ENCODE assay signal across 8 mouse cellular contexts in the genomic region with DNA sequence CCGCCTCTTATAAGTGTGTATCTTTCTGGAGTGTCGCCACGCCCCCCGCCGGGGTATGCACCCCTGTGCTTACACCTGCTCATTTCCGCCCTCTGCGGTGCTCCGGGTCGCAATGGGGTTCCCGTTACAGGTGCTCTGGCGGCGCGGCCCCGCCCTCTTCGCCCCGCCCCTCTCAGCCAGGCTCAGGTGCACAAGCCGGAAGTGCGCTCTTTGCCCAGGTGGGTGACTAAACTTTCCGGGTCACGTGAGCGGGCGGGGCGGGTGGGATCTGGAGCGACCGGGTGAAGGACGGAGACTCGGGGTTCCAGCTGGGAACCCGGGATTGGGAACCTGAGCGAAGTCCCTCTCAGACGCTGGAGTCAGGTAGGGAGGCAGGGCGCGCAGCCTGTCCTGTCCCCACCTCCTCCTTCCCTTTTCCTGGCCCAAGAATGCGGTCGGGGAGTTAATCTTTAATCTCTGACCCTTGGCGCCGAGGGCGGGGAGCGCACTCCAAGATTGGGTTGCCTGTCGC. TPM values are rescaled to one million over a fixed set of nuclear protein-coding genes. Genes with fewer than 3 reads are reported as not detected.
DNase-seq lines count a peak whose midpoint lies in the region; ATAC-seq and TF ChIP-seq lines count a peak whose summit lies in the region.

No protein-coding gene starts in this region.

- TF ChIP-seq CTCF in intestine, postnatal 0 days (IDR thresholded peaks at IDR 0.05; ENCODE audit: low read depth) = 0 out of 2 replicates have a peak, but pooled peaks have one; percentile 12
- no peak for TF ChIP-seq CTCF in small intestine, adult 2 months (IDR thresholded peaks at IDR 0.05; ENCODE audit: extremely low read depth, insufficient read length, insufficient replicate concordance, low read depth, low read length)

- peak overlapping the region; percentile 42 for H3K4me3 ChIP-seq in heart, embryonic 12.5 days
- H3K4me3 ChIP-seq in intestine, postnatal 0 days (ENCODE audit: low read depth, low read length) = peak overlapping the region; percentile 63
- H3K4me3 ChIP-seq in liver, embryonic 16.5 days (ENCODE audit: low read depth, low read length) = peak overlapping the region; percentile 57
- H3K4me3 ChIP-seq in small intestine, adult 2 months (ENCODE audit: low read depth, low read length) = peak overlapping the region; percentile 72

- peak overlapping the region; percentile 3; the same call in 1 of the 2 replicates for H3K9ac ChIP-seq in heart, embryonic 12.5 days
- peak overlapping the region; percentile 73 for H3K9ac ChIP-seq in intestine, postnatal 0 days (ENCODE audit: low read depth, low read length)
- H3K9ac ChIP-seq in liver, embryonic 16.5 days (ENCODE audit: low read depth, low read length) = no peak overlapping the region; the same call in 1 of the 2 replicates

- no peak for DNase-seq in heart, postnatal 36 days
- peak; percentile 50 to 68 for DNase-seq in cerebellum, postnatal 25 days
- DNase-seq in right cerebral cortex, postnatal 4 days = no peak
- no peak for DNase-seq in layer of hippocampus, postnatal 36 days

- ATAC-seq in heart, embryonic 12.5 days (ENCODE audit: insufficient number of reproducible peaks, low FRiP score) = no peak
- peak; percentile 80 for ATAC-seq in intestine, postnatal 0 days
- ATAC-seq in liver, embryonic 16.5 days (ENCODE audit: low read depth) = peak; percentile 12

- H3K9me3 ChIP-seq in heart, embryonic 12.5 days (replicated peaks) = no peaks in the 10 kb centered on the region
- no peaks in the 10 kb centered on the region for H3K9me3 ChIP-seq in intestine, postnatal 0 days (ENCODE audit: control insufficient read depth)
- H3K9me3 ChIP-seq in liver, embryonic 16.5 days (replicated peaks; ENCODE audit: control insufficient read depth, low read length) = no peaks in the 10 kb centered on the region

- H3K4me2 ChIP-seq in heart, embryonic 12.5 days = peak overlapping the region; percentile 69
- H3K4me2 ChIP-seq in intestine, postnatal 0 days (replicated peaks; ENCODE audit: low read depth) = peak overlapping the region; percentile 98
- peak overlapping the region; percentile 51 for H3K4me2 ChIP-seq in liver, embryonic 16.5 days (ENCODE audit: low read depth, low read length)

- TF ChIP-seq POLR2A in small intestine, adult 2 months (IDR thresholded peaks at IDR 0.05; ENCODE audit: low read depth, low read length) = peak; percentile 67; the same call in 1 of the 2 replicates

- intact Hi-C loops in heart, postnatal 36 days (cut with DNase I) = loop anchor here (10.0 kb wide), 1 partner anchor 273 kb away; no protein-coding TSS in a partner anchor

- peaks cover 57% of the 10 kb centered on the region for H3K27me3 ChIP-seq in heart, embryonic 12.5 days (replicated peaks)
- peaks cover 8% of the 10 kb centered on the region; the same call in 1 of the 2 replicates for H3K27me3 ChIP-seq in intestine, postnatal 0 days (replicated peaks; ENCODE audit: control insufficient read depth, insufficient read depth, low read length)
- peaks cover 45% of the 10 kb centered on the region for H3K27me3 ChIP-seq in liver, embryonic 16.5 days (ENCODE audit: control insufficient read depth, insufficient read depth, low read depth, low read length)
- no peaks in the 10 kb centered on the region for H3K27me3 ChIP-seq in small intestine, adult 2 months (ENCODE audit: control insufficient read depth, insufficient read depth, low read length)

- H3K4me1 ChIP-seq in heart, embryonic 12.5 days (replicated peaks) = peaks cover 30% of the 10 kb centered on the region
- peaks cover 12% of the 10 kb centered on the region; the same call in 1 of the 2 replicates for H3K4me1 ChIP-seq in intestine, postnatal 0 days (replicated peaks; ENCODE audit: control insufficient read depth, insufficient read depth, low read length)
- peaks cover 24% of the 10 kb centered on the region for H3K4me1 ChIP-seq in liver, embryonic 16.5 days (ENCODE audit: control insufficient read depth, low read depth, low read length)
- H3K4me1 ChIP-seq in small intestine, adult 2 months (ENCODE audit: control insufficient read depth, insufficient read depth, insufficient read length, low read length) = peaks cover 13% of the 10 kb centered on the region; the same call in 1 of the 2 replicates

- WGBS in heart, embryonic 12.5 days = 2% methylated on average over 37 of the region's 39 CpGs
- 1% methylated on average over 38 of the region's 39 CpGs for WGBS in intestine, postnatal 0 days
- WGBS in liver, embryonic 16.5 days (ENCODE audit: insufficient replicate concordance) = 1% methylated on average over 39 of the region's 39 CpGs
- 2% methylated on average over 39 of the region's 39 CpGs for WGBS in small intestine, adult 2 months

- 0 out of 2 replicates have a peak, but pooled peaks cover 2% of the 10 kb centered on the region for H3K36me3 ChIP-seq in heart, embryonic 12.5 days
- H3K36me3 ChIP-seq in intestine, postnatal 0 days (ENCODE audit: control insufficient read depth, insufficient read depth) = peaks cover 19% of the 10 kb centered on the region; the same call in 1 of the 2 replicates
- H3K36me3 ChIP-seq in liver, embryonic 16.5 days (ENCODE audit: control insufficient read depth, insufficient read depth) = no peaks in the 10 kb centered on the region
- H3K36me3 ChIP-seq in small intestine, adult 2 months (ENCODE audit: control insufficient read depth, insufficient read depth, low read length) = peaks cover 21% of the 10 kb centered on the region

- no peak overlapping the region for H3K27ac ChIP-seq in heart, embryonic 12.5 days (ENCODE audit: poor library complexity, severe bottlenecking)
- peak overlapping the region; percentile 98 for H3K27ac ChIP-seq in intestine, postnatal 0 days (ENCODE audit: low read depth, low read length)
- H3K27ac ChIP-seq in liver, embryonic 16.5 days (ENCODE audit: low read length) = peak overlapping the region; percentile 48; the same call in 1 of the 2 replicates
- peak overlapping the region; percentile 98 for H3K27ac ChIP-seq in small intestine, adult 2 months (ENCODE audit: insufficient read depth, low read depth, low read length)

RNA-seq across cellular contexts. Expression of a gene that starts 2.4 kb away (rescaled TPM):
- polyA plus RNA-seq in heart, embryonic 12.5 days (2016; fragmentation: Nextera tagmentation; extraction: Ambion mirVana) = 15.5 and 17.2 TPM in 2 replicates
- total RNA-seq in heart, postnatal 36 days (2021) = 10 to 100 TPM; 58.1 to 69.8 TPM
- 4.8 and 5.1 TPM in 2 replicates for polyA plus RNA-seq in intestine, postnatal 0 days (2015; fragmentation: Nextera tagmentation; extraction: Ambion mirVana)
- 4.4 and 7.0 TPM in 2 replicates for polyA plus RNA-seq in liver, embryonic 16.5 days (2015; fragmentation: Nextera tagmentation; extraction: Ambion mirVana)
- polyA plus RNA-seq in small intestine, adult 2 months (2012; rRNA removed) = 13.3 and 14.3 TPM in 2 replicates
- total RNA-seq in layer of hippocampus, postnatal 36 days (2021) = 100 to 1,000 TPM; 363 to 374 TPM

RNA-seq across cellular contexts. Expression of a gene that starts 3.2 kb away (rescaled TPM):
- polyA plus RNA-seq in heart, embryonic 12.5 days (2016; fragmentation: Nextera tagmentation; extraction: Ambion mirVana) = 0.27 and 0.94 TPM in 2 replicates
- under 1 TPM in 1 of 2 experiments, not detected in 1; 0.35 TPM for total RNA-seq in heart, postnatal 36 days (2021)
- 121 and 130 TPM in 2 replicates for polyA plus RNA-seq in intestine, postnatal 0 days (2015; fragmentation: Nextera tagmentation; extraction: Ambion mirVana)
- 12.1 and 13.1 TPM in 2 replicates for polyA plus RNA-seq in liver, embryonic 16.5 days (2015; fragmentation: Nextera tagmentation; extraction: Ambion mirVana)
- 184 and 395 TPM in 2 replicates for polyA plus RNA-seq in small intestine, adult 2 months (2012; rRNA removed)
- under 1 TPM; 0.47 to 0.63 TPM for total RNA-seq in layer of hippocampus, postnatal 36 days (2021)

RNA-seq across cellular contexts. Expression of a gene that starts 16.2 kb away (rescaled TPM):
- polyA plus RNA-seq in heart, embryonic 12.5 days (2016; fragmentation: Nextera tagmentation; extraction: Ambion mirVana) = 0.66 and 1.4 TPM in 2 replicates
- 1 to 10 TPM; 1.4 to 2.0 TPM for total RNA-seq in heart, postnatal 36 days (2021)
- 5.2 and 5.3 TPM in 2 replicates for polyA plus RNA-seq in intestine, postnatal 0 days (2015; fragmentation: Nextera tagmentation; extraction: Ambion mirVana)
- polyA plus RNA-seq in liver, embryonic 16.5 days (2015; fragmentation: Nextera tagmentation; extraction: Ambion mirVana) = 4.0 and 4.3 TPM in 2 replicates
- 9.1 and 13.6 TPM in 2 replicates for polyA plus RNA-seq in small intestine, adult 2 months (2012; rRNA removed)
- 1 to 10 TPM in 1 of 2 experiments, under 1 TPM in 1; 0.92 to 1.0 TPM for total RNA-seq in layer of hippocampus, postnatal 36 days (2021)

RNA-seq across cellular contexts. Expression of a gene that starts 20.6 kb away (rescaled TPM):
- polyA plus RNA-seq in heart, embryonic 12.5 days (2016; fragmentation: Nextera tagmentation; extraction: Ambion mirVana) = not detected in 2 replicates
- total RNA-seq in heart, postnatal 36 days (2021) = not detected
- not detected in 2 replicates for polyA plus RNA-seq in intestine, postnatal 0 days (2015; fragmentation: Nextera tagmentation; extraction: Ambion mirVana)
- polyA plus RNA-seq in liver, embryonic 16.5 days (2015; fragmentation: Nextera tagmentation; extraction: Ambion mirVana) = not detected in 2 replicates
- polyA plus RNA-seq in small intestine, adult 2 months (2012; rRNA removed) = not detected in 2 replicates
- total RNA-seq in layer of hippocampus, postnatal 36 days (2021) = not detected

RNA-seq across cellular contexts. Expression of a gene that starts 25.5 kb away (rescaled TPM):
- 9.4 and 11.3 TPM in 2 replicates for polyA plus RNA-seq in heart, embryonic 12.5 days (2016; fragmentation: Nextera tagmentation; extraction: Ambion mirVana)
- 1 to 10 TPM; 1.8 to 1.9 TPM for total RNA-seq in heart, postnatal 36 days (2021)
- 12.6 and 14.6 TPM in 2 replicates for polyA plus RNA-seq in intestine, postnatal 0 days (2015; fragmentation: Nextera tagmentation; extraction: Ambion mirVana)
- polyA plus RNA-seq in liver, embryonic 16.5 days (2015; fragmentation: Nextera tagmentation; extraction: Ambion mirVana) = 0.36 and 0.60 TPM in 2 replicates
- 3.3 TPM in 2 replicates for polyA plus RNA-seq in small intestine, adult 2 months (2012; rRNA removed)
- total RNA-seq in layer of hippocampus, postnatal 36 days (2021) = 100 to 1,000 TPM; 553 to 593 TPM

Comparison
In these comparisons a context has a peak if more than half of its experiments do, and no peak if none do; other contexts are left out.
1. DNase-seq: peak in cerebellum, postnatal 25 days (2 of 2); none in heart, postnatal 36 days (0 of 2), right cerebral cortex, postnatal 4 days (single experiment) and layer of hippocampus, postnatal 36 days (0 of 2).
2. Peak in every context shown above with its lines, with median percentiles within 50 percentile points of each other: H3K4me2 ChIP-seq and H3K4me3 ChIP-seq.